Mouse (Mus musculus) erythroblast, embryonic 14.5 days (primary cell): Measurements from ENCODE around the gene Ints6l.

Experiments used
- GATA1 ChIP-seq: IDR thresholded peaks from 2 replicates; pipeline ENCODE4 v1.6.1; 2012; ENCODE audit warnings: low read length, inconsistent platforms, mixed read lengths
- TAL1 ChIP-seq: IDR thresholded peaks from 3 replicates; pipeline ENCODE4 v1.6.1; 2012; ENCODE audit warnings: low read length, inconsistent platforms, mixed read lengths

- no peak for TF ChIP-seq TAL1
- no peak for TF ChIP-seq GATA1
These were observed 22.9 kb downstream of the Ints6l start for GRCm38 (mm10) chrX:56477553-56477952.
